Mouse (Mus musculus): Measurements from ENCODE around the gene Pld5.

The Pld5 gene

DNA sequence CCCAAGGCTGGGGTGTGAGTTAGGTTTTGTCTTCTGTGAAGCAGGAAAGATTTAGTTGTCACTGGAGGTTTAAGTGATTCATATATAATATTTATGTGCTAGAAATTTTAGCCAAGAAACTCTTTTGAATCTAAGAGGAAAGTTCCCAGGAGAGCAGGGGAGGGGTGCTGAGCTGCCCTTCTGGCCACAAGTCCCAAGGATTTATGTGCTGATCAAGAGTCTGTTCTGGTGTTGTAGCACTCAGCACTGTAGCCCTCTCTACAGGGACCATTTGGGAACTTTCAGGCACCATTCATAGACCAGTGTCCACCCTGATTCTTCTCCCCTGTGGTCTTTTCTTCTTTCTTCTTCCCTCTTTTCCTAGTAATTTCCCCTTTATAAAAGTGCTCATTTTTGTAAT is 209.8 kb downstream of the Pld5 start:
- ChIA-PET CTCF (no interaction called here), POLR2A (no interaction called here)

DNA sequence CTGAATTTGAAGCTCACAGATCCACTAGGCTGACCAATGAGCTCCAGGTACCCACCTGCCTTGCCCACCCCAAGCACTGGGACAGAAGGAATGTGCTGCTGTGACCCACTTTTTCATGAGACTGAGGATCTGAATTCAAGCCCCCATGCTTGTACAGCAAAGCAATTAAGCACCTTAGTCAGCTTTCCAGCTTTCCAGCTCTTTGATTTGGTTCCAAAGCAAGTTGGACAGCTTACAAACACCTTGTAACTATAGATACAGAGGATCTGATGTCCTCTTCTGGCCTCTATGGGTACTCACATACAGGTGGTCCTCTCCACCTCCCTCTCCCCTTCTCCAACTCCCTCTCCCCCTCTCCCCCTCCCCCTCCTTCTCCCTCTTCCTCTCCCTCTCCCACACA is 210.6 kb downstream of the Pld5 start:
- POLR2A ChIA-PET: no interaction called here
- CTCF ChIA-PET: interaction anchor here in 1 of 4 experiments (0.7 kb wide), 1 partner anchor 424 kb away, joined by 4 read pairs; no protein-coding TSS in a partner anchor

DNA sequence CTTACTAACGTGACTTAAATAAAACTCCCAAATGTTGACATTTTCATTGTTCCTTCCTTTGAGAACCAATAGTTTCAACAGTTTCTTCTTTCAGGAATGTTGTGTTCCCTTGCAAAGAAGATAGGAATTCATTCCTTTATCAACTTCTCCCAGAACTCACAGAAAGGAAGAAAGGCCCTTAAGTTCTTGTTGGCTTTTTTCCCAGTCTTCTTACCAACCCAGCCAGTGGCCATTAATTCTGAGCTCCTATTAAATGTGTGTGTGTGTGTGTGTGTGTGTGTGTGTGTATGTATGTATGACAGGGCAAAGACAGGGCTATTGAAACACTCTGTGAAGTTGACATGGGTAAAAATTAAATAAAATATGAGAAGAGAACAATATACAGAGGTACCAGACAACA is 221.5 kb downstream of the Pld5 start:
- ChIA-PET CTCF (no interaction called here), POLR2A (no interaction called here)

DNA sequence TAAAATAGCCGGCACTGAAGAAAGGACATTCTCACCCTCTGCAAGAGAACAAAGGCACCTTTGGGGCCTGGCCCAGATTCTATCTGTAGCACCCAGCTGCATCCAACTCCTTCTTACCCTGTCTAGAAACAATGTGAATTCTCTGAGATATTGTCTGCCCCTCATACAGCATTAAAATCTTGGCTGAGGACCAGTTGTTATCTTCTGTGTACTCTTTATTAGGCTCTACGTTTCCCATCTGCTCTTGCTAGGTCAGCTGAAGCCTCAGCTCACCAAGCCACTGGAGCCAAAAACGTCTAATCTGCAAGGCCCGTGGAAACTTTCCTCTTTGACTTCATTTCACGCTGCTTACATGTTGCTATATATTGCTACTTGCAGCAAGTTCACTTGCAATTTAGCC is 228.1 kb downstream of the Pld5 start:
- ChIA-PET CTCF (no interaction called here), POLR2A (no interaction called here)

DNA sequence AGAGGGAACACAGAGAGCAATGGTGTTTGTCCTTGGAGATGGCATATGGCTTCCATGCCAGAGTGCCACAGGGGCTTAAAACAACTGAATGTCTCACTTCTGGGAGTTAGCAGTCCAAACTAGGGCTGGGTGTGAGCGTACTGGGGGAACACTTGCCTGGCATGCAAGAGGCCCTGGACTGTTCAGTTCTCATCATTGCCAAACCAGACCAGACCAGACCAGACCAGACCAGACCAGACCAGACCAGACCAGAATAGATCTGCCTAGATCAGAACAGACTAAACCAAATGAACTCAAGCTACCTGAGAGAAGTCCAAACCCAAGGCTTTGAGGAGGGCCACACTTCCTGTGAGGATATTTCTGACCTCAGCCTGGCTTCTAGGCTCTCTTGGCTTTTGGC is 228.7 kb downstream of the Pld5 start:
- ChIA-PET POLR2A (interaction anchor here in 1 of 4 experiments (0.6 kb wide), 1 partner anchor 27 kb away, joined by 3 read pairs; no protein-coding TSS in a partner anchor), CTCF (no interaction called here)

DNA sequence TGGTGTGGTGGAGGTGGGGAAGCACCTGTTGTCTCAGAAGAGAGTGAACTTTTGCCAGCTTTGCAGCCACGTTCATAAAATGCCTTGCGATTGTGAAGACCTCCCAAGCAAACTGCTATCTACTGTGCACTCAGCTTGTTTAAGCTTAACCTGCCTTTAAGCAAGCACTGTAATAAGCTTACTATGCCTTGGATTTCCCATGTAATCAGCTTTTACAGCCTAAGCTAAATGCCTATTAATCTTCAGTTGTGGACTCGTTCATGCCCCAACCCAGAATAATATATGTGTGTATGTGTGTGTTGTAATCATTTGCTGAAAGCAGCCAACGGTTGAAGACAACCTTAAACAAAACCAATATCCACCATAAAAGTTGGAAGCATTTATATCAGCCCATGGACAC is 232.1 kb downstream of the Pld5 start:
- ChIA-PET POLR2A (no interaction called here), CTCF (no interaction called here)

DNA sequence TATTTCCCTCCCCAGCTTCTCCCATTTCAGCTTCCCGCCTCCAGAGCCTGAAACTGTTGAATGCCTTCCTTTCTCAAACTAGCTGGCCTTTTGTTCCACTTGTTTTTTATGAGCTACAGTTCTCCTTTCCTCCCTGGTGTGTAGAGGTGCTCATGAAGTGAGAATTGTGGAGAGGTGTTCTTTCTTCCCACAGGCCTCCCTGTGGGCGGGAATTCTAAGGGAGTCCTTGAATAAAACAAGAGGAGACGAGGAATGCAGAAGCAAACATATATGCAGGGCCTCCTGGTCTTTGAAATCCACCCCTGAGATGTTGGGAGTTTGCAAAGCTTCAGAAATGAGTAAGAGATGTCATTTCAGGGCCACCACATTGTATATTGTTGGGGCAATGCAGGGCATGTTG is 235.2 kb downstream of the Pld5 start:
- ChIA-PET POLR2A (interaction anchor here in 1 of 4 experiments (1.6 kb wide), 1 partner anchor 16 kb away, joined by 3 read pairs; no protein-coding TSS in a partner anchor), CTCF (no interaction called here)

DNA sequence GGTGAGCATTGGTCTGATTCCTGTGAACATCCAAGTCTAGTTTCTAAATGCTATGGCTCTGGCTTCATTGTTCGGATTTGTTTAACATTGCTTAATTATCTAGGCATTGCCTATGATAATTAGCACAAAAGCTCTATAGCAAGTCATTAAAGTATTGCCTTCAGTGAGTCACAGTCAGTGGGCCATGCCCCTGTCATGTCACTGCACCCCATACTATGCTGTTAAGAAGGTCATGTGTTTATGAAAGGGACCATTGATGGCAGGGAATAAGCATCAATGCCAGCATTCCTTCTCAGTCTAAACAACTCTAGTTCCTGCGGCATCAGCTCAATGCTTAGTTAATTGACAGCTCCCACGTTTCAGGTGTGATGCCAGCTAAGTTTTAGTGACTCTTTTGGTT is 239.1 kb downstream of the Pld5 start:
- CTCF ChIA-PET: interaction anchor here in 1 of 4 experiments (0.6 kb wide), 1 partner anchor 1571 kb away, joined by 3 read pairs; no protein-coding TSS in a partner anchor

DNA sequence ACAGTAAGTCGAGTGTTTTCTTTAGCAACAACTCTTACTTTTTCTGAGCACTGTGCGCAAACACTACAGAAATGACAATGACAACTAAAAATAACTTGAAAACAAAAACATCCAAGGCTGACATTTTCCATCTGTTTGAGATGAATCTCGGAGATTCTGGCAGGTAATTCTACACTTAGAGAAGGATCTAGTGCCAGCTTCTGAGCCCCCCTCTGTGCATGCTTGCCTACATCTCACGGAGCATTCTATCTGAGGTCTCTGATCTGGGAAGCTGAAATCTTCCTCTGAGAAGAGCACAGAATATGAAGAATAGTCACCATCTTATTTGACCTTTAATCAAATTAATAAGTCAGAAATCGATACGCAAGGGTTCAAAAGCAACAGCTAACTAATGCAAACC is 240.4 kb downstream of the Pld5 start:
- POLR2A ChIA-PET: no interaction called here
- CTCF ChIA-PET: no interaction called here

More for the DNA sequence above, 239.1 kb downstream of the Pld5 start:
- POLR2A ChIA-PET: no interaction called here

DNA sequence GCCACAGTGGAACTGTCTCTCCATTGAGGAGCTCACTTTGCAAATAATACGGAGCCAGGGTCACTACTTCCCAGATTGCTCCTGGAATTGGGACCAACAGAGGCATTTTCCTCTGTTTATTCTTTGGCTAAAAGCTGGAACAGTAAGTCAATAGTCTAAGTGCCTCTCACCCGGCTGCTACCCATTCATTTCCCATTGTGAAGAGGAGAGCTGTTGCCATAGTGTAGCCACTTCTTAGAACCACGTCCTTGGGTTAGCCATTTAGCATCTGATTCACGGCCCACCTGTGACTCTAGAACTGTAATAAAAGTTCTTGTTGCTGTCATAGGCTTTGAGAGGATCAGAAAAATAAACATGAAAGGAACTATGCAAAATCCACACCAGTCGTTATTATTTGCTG is 241.4 kb downstream of the Pld5 start:
- ChIA-PET CTCF (interaction anchor here in 1 of 4 experiments (0.6 kb wide), 1 partner anchor 446 kb away, joined by 4 read pairs; no protein-coding TSS in a partner anchor), POLR2A (interaction anchor here in 1 of 4 experiments (0.7 kb wide), 1 partner anchor 86 kb away, joined by 4 read pairs; no protein-coding TSS in a partner anchor)

DNA sequence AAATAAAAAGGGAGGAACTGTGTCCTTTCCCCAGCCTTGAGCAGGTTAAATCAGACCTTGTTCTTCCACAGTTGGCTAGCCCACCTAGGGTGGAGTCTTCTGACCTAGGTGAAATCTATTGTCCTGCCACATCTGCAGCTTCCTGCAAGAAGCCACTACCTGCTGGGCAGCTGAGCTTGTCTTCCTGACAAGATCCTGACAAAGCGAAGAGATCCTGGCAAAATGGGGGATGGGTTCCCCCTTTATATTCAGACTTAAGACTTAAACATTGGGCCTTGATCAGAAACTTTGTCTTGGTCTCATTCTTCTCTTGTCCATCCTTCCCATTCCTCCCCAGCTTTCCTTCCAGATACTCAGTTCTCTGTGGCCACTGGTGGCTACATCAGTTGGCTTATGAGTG is 246.0 kb downstream of the Pld5 start:
- ChIA-PET CTCF (no interaction called here), POLR2A (interaction anchor here in 2 of 4 experiments (0.6 kb wide), 2 partner anchors 16 to 324 kb away, joined by 3 to 5 read pairs; no protein-coding TSS in a partner anchor)

DNA sequence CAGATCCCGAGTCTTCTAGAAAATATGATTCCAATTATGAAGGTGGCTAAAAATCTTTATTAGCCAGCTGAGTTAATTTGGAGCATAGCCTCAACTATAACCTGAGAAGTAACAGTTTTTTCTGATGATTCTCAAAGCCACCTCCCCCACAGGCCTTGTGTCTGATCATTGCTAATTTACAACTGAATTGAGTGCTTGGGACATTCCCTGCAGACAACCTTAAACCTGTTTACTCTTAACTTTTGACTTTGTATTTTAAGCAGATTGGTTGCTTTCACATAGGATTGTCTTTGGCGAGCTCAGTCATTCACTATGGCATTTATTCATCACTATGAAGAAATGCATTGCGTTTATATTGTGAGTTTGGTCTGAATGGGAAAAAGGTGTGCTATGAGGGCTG is 246.7 kb downstream of the Pld5 start:
- CTCF ChIA-PET: no interaction called here
- POLR2A ChIA-PET: interaction anchor here in 1 of 4 experiments (0.6 kb wide), 1 partner anchor 323 kb away, joined by 3 read pairs; no protein-coding TSS in a partner anchor

DNA sequence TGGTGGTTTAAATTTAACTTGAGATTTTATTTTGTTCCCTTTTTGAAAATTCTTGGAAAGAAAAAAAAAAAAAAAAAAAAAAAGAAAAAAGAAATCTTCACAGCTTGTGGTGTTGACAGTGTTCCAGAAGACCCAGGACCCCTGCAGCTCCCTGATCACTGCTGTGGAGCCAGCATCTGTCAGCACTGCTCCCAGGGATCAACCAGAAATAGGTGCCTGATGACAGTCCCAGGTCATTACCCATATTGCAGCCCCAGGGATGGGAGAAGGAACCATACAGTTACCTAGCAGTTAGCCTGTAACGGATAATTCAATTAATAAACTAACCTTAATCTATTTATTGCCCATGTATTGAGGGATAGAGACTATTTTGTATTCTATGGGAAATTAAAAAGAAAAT is 250.6 kb downstream of the Pld5 start:
- ChIA-PET POLR2A (interaction anchor here in 1 of 4 experiments (1.4 to 1.7 kb wide), 2 partner anchors 11 to 15 kb away, joined by 3 to 5 read pairs; no protein-coding TSS in a partner anchor), CTCF (no interaction called here)

DNA sequence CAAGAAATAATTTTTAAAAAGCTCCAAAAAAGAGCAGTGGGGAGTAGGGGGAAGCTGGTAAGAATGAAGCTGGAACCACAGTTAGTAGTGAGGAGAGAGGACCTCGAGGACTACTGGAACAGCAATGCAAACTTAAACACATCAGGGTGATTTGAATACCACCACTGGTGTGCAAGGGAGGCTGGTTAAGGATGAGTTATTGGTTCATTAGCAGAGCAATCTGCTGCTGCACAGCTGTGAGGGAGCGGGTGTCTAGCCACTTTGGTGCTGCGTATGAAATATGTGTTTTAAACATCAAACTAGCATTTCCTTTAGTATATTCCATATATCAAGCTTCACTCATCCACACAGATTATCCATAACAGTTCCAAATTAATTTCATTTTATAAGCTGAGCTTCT is 256.6 kb downstream of the Pld5 start:
- ChIA-PET CTCF (no interaction called here), POLR2A (interaction anchor here in 1 of 4 experiments (0.7 kb wide), 1 partner anchor 50 kb away, joined by 3 read pairs; no protein-coding TSS in a partner anchor)

DNA sequence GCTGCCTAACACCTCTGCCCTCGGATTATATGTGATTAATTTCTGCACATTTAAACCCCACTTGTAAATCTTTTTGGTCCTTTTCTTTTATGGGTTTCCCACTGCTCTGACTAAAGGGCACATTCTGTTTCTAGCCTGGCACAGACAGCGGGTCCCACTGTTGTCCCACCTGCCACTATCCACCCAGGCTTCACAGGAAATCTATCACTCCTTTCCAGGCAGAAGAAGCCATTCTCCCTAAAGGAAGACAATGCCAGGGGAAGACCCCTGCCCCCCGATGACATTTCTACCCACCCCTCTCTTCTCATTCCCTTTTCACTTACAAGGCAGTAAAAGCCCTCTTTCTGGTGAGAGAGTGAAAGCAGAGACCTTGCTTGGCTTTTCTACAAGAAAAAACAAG is 259.0 kb downstream of the Pld5 start:
- POLR2A ChIA-PET: no interaction called here
- CTCF ChIA-PET: interaction anchor here in 1 of 4 experiments (0.7 kb wide), 1 partner anchor 10 kb away, joined by 3 read pairs; no protein-coding TSS in a partner anchor

DNA sequence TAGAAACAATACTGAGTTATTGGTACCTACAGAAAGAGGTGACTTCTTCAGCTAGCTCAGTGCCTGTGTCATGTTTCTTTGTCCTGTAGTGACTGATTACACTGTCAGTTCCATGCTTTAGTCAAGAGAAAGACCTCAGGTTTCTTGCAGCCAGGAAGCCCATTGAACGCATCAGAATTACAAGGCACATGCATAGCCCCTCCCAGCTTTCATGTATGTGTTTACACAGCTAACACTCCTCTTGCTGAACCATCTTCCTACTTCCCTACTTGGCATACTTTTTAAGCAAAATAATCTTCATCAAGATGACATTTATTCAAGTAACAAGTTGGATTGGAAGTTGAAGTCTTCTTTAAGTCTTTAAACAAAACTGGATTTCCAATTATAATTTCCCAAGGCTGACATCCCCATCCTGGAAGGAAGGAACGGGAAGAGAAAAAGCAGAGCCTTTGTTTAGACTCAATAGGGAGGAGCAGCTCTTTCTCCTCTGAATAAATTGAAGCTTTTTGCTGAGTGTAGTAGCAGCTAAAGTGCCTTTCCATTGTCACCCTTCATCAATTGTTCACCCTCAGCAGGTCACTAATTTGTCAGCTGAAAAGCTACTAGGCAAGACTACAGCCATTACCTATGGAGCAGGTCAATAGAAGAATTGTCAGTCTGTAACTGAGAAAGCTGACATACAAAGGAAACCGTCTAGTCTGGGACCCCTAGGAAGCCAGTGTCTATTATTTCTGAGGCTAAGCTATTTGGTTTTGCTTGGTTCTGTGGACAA is 261.4 kb downstream of the Pld5 start:
- ChIA-PET POLR2A (interaction anchor here in 2 of 4 experiments (0.8 to 1.7 kb wide), 3 partner anchors 10 to 327 kb away, joined by 3 to 5 read pairs (median 3); no protein-coding TSS in a partner anchor), CTCF (no interaction called here)

DNA sequence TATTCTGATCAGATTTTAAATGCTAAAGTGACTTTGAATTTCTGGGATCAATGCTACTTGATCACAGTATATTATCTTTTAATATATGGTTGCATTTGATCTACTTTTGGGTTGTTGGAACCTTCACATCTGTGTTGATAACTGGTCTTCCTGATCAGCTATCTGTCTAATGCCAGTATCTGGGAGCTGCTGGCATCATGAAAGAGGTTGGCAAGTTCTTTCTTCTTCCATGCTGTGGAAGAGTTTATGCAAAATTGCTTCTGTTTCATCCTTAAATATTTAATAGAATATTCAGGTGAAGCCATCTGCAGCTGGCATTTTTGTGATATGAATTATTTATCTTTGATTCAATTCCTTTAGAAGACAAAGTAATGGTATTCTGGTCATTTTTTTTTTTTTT is 263.6 kb downstream of the Pld5 start:
- CTCF ChIA-PET: interaction anchor here in 1 of 4 experiments (1.1 kb wide), 1 partner anchor 75 kb away, joined by 3 read pairs; no protein-coding TSS in a partner anchor
- POLR2A ChIA-PET: no interaction called here

DNA sequence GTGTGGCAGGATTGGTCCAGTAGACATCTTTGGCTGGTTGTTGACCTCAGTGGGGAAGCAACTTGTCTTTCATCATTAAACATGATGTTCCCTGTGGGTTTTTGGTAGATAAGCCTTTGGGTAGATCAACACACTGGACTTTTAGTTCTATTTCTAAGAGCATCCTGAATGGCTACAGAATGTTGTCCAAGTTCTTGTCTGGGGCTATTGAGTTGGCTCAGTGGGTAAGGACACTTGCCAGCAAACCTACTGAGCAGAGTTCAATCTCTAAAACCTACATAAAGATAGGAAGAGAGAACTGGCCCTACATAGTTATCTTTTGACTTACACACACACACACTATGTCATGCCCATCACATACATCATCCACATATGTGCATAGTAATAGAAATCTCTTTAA is 264.0 kb downstream of the Pld5 start:
- ChIA-PET POLR2A (no interaction called here), CTCF (no interaction called here)

DNA sequence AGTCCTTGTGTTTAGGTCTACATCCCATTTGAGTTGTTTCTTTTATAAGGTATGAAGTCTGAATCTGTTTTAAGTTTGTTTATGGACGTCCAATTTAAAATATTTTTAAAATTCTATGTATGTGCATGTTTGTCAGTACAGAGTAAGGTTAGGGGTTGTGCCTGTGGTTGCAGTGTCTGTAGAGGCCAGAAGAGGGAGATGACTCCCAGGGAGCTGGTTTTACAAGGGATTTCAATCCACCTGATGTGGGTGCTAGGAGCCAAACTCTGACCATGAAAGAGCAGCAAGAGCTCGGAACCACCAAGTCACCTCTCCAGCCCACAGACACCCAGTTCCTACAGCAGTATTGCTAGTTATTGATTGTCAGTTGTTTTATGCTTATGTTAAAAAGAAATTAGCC is 266.7 kb downstream of the Pld5 start:
- CTCF ChIA-PET: interaction anchor here in 2 of 4 experiments (0.5 to 1.2 kb wide), 4 partner anchors 39 to 1445 kb away, joined by 3 to 5 read pairs (median 3); no protein-coding TSS in a partner anchor
- POLR2A ChIA-PET: no interaction called here

DNA sequence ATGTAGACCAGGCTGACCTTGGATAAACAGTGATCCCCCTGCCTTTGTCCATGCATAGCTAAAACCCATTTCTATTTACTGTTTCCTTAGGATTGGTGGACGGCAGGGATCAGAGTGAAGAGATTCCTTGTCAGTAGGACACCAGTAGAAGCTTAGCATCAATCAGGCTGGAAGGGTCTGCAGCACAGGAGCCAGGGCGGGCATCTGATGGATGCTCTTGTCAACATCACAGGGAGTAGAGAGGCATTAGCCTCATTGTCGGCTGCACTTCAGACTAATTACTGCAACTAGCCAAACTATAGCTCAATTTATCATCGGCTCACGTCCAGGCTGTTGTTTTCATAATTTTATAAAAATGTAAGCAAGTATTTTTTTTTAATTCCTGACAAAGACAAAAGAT is 274.5 kb downstream of the Pld5 start:
- POLR2A ChIA-PET: no interaction called here
- CTCF ChIA-PET: interaction anchor here in 2 of 4 experiments (0.6 kb wide), 2 partner anchors 218 to 279 kb away, joined by 3 to 8 read pairs; no protein-coding TSS in a partner anchor

Measured in embryonic stem cell, embryonic (primary cell).